Mouse (Mus musculus): ENCODE measurements around the gene Npc2. TPM values are rescaled to one million over a fixed set of nuclear protein-coding genes. Genes with fewer than 3 reads are reported as not detected.

Gene Npc2
- polyA plus RNA-seq, 1 experiment from 2014 or later: 69.8 TPM

- no peaks in the 10 kb centered on the region for H3K9me3 ChIP-seq (ENCODE audit: low read length)
- no peaks in the 10 kb centered on the region for H3K36me3 ChIP-seq (ENCODE audit: insufficient read depth, low read length)
- no peaks in the 10 kb centered on the region for H3K4me1 ChIP-seq (ENCODE audit: insufficient read depth, low read length)
- no peak overlapping the region for H3K4me3 ChIP-seq (ENCODE audit: low read length)
- ATAC-seq (ENCODE audit: low FRiP score, low TSS enrichment): no peak
- WGBS: 68% methylated on average over 6 of the region's 6 CpGs
- H3K4me2 ChIP-seq (replicated peaks; ENCODE audit: low read depth, low read length): no peak overlapping the region
- H3K27ac ChIP-seq (ENCODE audit: low read length): no peak overlapping the region
- H3K9ac ChIP-seq (replicated peaks; ENCODE audit: low read length): no peak overlapping the region
- H3K27me3 ChIP-seq (ENCODE audit: insufficient read depth, low read length): 0 out of 2 replicates have a peak, but pooled peaks cover 3% of the 10 kb centered on the region
These were observed 58.4 kb downstream of the Npc2 start for GRCm38 (mm10) chr12:84714578-84714977.

GRCm38 (mm10) chr12:84709842-84710439 lies 63.0 kb downstream of the Npc2 start:
- 28% methylated on average over 14 of the region's 14 CpGs for WGBS
- Histone ChIP-seq H3K4me2 (replicated peaks; ENCODE audit: low read depth, low read length) (no peak overlapping the region), H3K27me3 (ENCODE audit: insufficient read depth, low read length) (no peaks in the 10 kb centered on the region), H3K9ac (replicated peaks; ENCODE audit: low read length) (no peak overlapping the region), H3K36me3 (ENCODE audit: insufficient read depth, low read length) (no peaks in the 10 kb centered on the region), H3K4me1 (ENCODE audit: insufficient read depth, low read length) (no peaks in the 10 kb centered on the region), H3K9me3 (ENCODE audit: low read length) (no peaks in the 10 kb centered on the region), H3K4me3 (ENCODE audit: low read length) (no peak overlapping the region), H3K27ac (ENCODE audit: low read length) (no peak overlapping the region)
- ATAC-seq (ENCODE audit: low FRiP score, low TSS enrichment): no peak

DNA sequence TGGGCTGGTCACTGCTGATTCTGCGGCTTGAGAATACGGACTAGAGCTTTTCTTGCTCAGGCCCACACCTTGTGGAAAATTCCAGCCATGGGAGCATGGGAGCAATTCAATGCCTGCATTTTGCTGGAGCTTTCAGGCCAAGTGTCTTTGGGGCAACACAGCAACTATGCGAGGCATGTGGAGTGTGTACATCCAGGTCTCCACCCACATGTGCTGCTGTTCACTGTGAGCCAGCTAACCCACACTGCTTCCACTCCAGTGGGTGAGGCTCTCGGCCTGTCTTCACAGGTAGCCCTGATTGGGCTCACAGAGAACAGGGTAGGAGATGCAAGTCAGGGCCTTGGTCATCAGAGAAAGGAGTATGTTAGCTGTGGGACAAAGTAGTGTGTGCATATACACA lies 65.1 kb downstream of the Npc2 start:
- Histone ChIP-seq H3K4me3 (ENCODE audit: low read length) (no peak overlapping the region), H3K4me1 (ENCODE audit: insufficient read depth, low read length) (no peaks in the 10 kb centered on the region), H3K27me3 (ENCODE audit: insufficient read depth, low read length) (no peaks in the 10 kb centered on the region), H3K9me3 (ENCODE audit: low read length) (no peaks in the 10 kb centered on the region), H3K27ac (ENCODE audit: low read length) (no peak overlapping the region), H3K36me3 (ENCODE audit: insufficient read depth, low read length) (no peaks in the 10 kb centered on the region), H3K9ac (replicated peaks; ENCODE audit: low read length) (no peak overlapping the region), H3K4me2 (replicated peaks; ENCODE audit: low read depth, low read length) (no peak overlapping the region)
- WGBS: 88% methylated on average over 4 of the region's 4 CpGs
- no peak for ATAC-seq (ENCODE audit: low FRiP score, low TSS enrichment)

- Histone ChIP-seq H3K36me3 (ENCODE audit: insufficient read depth, low read length) (no peaks in the 10 kb centered on the region), H3K27me3 (ENCODE audit: insufficient read depth, low read length) (peaks cover 8% of the 10 kb centered on the region), H3K4me1 (ENCODE audit: insufficient read depth, low read length) (no peaks in the 10 kb centered on the region), H3K27ac (ENCODE audit: low read length) (no peak overlapping the region), H3K9me3 (ENCODE audit: low read length) (no peaks in the 10 kb centered on the region), H3K4me3 (ENCODE audit: low read length) (no peak overlapping the region), H3K4me2 (replicated peaks; ENCODE audit: low read depth, low read length) (no peak overlapping the region), H3K9ac (replicated peaks; ENCODE audit: low read length) (no peak overlapping the region)
- WGBS: 77% methylated on average over 4 of the region's 4 CpGs
- no peak for ATAC-seq (ENCODE audit: low FRiP score, low TSS enrichment)
These were observed 66.1 kb downstream of the Npc2 start for GRCm38 (mm10) chr12:84706886-84707285.

Other genes with a start within 250 kb of the Npc2 start
- not detected in 2 replicates for gene Vsx2, start 203.4 kb downstream of the Npc2 start, polyA plus RNA-seq (2015; fragmentation: Nextera tagmentation; extraction: Ambion mirVana)
- gene Abcd4, start 155.7 kb downstream of the Npc2 start, polyA plus RNA-seq (2015; fragmentation: Nextera tagmentation; extraction: Ambion mirVana): 22.4 and 24.6 TPM in 2 replicates
- gene Vrtn, start 132.1 kb downstream of the Npc2 start, polyA plus RNA-seq (2015; fragmentation: Nextera tagmentation; extraction: Ambion mirVana): not detected in 2 replicates
- gene Syndig1l, start 74.3 kb downstream of the Npc2 start, polyA plus RNA-seq (2015; fragmentation: Nextera tagmentation; extraction: Ambion mirVana): 0.06 and 0.09 TPM in 2 replicates
- 148 and 150 TPM in 2 replicates for gene Isca2, start 99 bp upstream of the Npc2 start, polyA plus RNA-seq (2015; fragmentation: Nextera tagmentation; extraction: Ambion mirVana)
- 0.89 and 0.98 TPM in 2 replicates for gene Ltbp2, start 103.4 kb upstream of the Npc2 start, polyA plus RNA-seq (2015; fragmentation: Nextera tagmentation; extraction: Ambion mirVana)
- 135 and 144 TPM in 2 replicates for gene Fcf1, start 197.7 kb upstream of the Npc2 start, polyA plus RNA-seq (2015; fragmentation: Nextera tagmentation; extraction: Ambion mirVana)
- gene Arel1, start 197.7 kb upstream of the Npc2 start, polyA plus RNA-seq (2015; fragmentation: Nextera tagmentation; extraction: Ambion mirVana): 13.5 and 14.5 TPM in 2 replicates
- 26.4 and 29.5 TPM in 2 replicates for gene Ylpm1, start 223.2 kb upstream of the Npc2 start, polyA plus RNA-seq (2015; fragmentation: Nextera tagmentation; extraction: Ambion mirVana)

All from kidney, embryonic 16.5 days (tissue).